Mouse (Mus musculus) adrenal gland, postnatal 4 days (tissue): Measurements from ENCODE around the gene Smarcc2. TPM values are rescaled to one million over a fixed set of nuclear protein-coding genes. Genes with fewer than 3 reads are reported as not detected.

Source experiments
- microRNA-seq: library from miRNA; unstranded; fragments of <30 nt; microRNA quantifications from one replicate; pipeline ENCODE4 v1.2.0, GENCODE M21; 2021
- total RNA-seq, 2 experiments: library from RNA; stranded (reverse); gene quantifications; 2 replicates each; pipeline ENCODE4 v1.2.3; 2021

Gene Smarcc2
- total RNA-seq, 2 experiments from 2014 or later, result 138 to 157 TPM

Small RNA genes lying within 50 kb of the gene (microRNA-seq; reads per million reads assigned to microRNA genes)
- gene Mir6916, result not detected
- gene Mir8105, result 0.79 reads per million

Other genes starting within 250 kb of the Smarcc2 start
- 10 to 100 TPM; 23.2 to 25.9 TPM for gene Spryd4, start 247.4 kb upstream of the Smarcc2 start, total RNA-seq
- not detected for gene Mip, start 233.4 kb upstream of the Smarcc2 start, total RNA-seq
- gene Timeless, start 227.2 kb upstream of the Smarcc2 start, total RNA-seq, result 10 to 100 TPM; 28.4 to 34.0 TPM
- gene Apon, start 205.2 kb upstream of the Smarcc2 start, total RNA-seq, result 1 to 10 TPM in 1 of 2 experiments, not detected in 1; 4.7 TPM
- 10 to 100 TPM; 13.3 to 76.4 TPM for gene Apof, start 190.6 kb upstream of the Smarcc2 start, total RNA-seq
- 10 to 100 TPM; 41.5 to 45.9 TPM for gene Stat2, start 188.7 kb upstream of the Smarcc2 start, total RNA-seq
- gene Il23a, start 160.5 kb upstream of the Smarcc2 start, total RNA-seq, result not detected
- 10 to 100 TPM; 43.6 to 45.3 TPM for gene Pan2, start 155.9 kb upstream of the Smarcc2 start, total RNA-seq
- 100 to 1,000 TPM; 178 to 188 TPM for gene Cnpy2, start 136.8 kb upstream of the Smarcc2 start, total RNA-seq
- 100 to 1,000 TPM; 300 to 355 TPM for gene Cs, start 121.5 kb upstream of the Smarcc2 start, total RNA-seq
- gene Coq10a, start 90.3 kb upstream of the Smarcc2 start, total RNA-seq, result 10 to 100 TPM; 48.3 to 62.1 TPM
- gene Ankrd52, start 82.1 kb upstream of the Smarcc2 start, total RNA-seq, result 10 to 100 TPM; 71.5 to 75.1 TPM
- gene Slc39a5, start 58.0 kb upstream of the Smarcc2 start, total RNA-seq, result 10 to 100 TPM in 1 of 2 experiments, 1 to 10 TPM in 1; 5.7 to 13.2 TPM
- gene Nabp2, start 47.8 kb upstream of the Smarcc2 start, total RNA-seq, result 10 to 100 TPM; 69.5 to 72.7 TPM
- 10 to 100 TPM; 49.9 to 50.9 TPM for gene Rnf41, start 47.6 kb upstream of the Smarcc2 start, total RNA-seq
- gene Myl6, start 34.9 kb downstream of the Smarcc2 start, total RNA-seq, result 100 to 1,000 TPM; 703 to 716 TPM
- gene Myl6b, start 39.4 kb downstream of the Smarcc2 start, total RNA-seq, result 1 to 10 TPM; 6.8 to 8.2 TPM
- 10 to 100 TPM; 30.3 to 34.5 TPM for gene Esyt1, start 66.6 kb downstream of the Smarcc2 start, total RNA-seq
- gene Zc3h10, start 88.5 kb downstream of the Smarcc2 start, total RNA-seq, result 10 to 100 TPM; 10.9 to 11.0 TPM
- gene Rpl41, start 90.1 kb downstream of the Smarcc2 start, total RNA-seq, result 1,000 to 10,000 TPM; 3,532 to 3,650 TPM
- 100 to 1,000 TPM; 112 to 119 TPM for gene Pa2g4, start 106.7 kb downstream of the Smarcc2 start, total RNA-seq
- 10 to 100 TPM in 1 of 2 experiments, 1 to 10 TPM in 1; 8.9 to 10.9 TPM for gene Erbb3, start 130.4 kb downstream of the Smarcc2 start, total RNA-seq
- 100 to 1,000 TPM; 935 to 938 TPM for gene Rps26, start 167.5 kb downstream of the Smarcc2 start, total RNA-seq
- 1 to 10 TPM; 3.8 to 4.1 TPM for gene Ikzf4, start 186.7 kb downstream of the Smarcc2 start, total RNA-seq
- 10 to 100 TPM; 18.7 to 22.7 TPM for gene Suox, start 214.8 kb downstream of the Smarcc2 start, total RNA-seq
- gene Rab5b, start 237.0 kb downstream of the Smarcc2 start, total RNA-seq, result 100 to 1,000 TPM; 113 to 115 TPM
- 1 to 10 TPM; 2.0 to 2.6 TPM for gene Pmel, start 244.9 kb downstream of the Smarcc2 start, total RNA-seq
- gene Cdk2, start 245.8 kb downstream of the Smarcc2 start, total RNA-seq, result 10 to 100 TPM; 46.8 to 50.3 TPM